Mouse (Mus musculus): ENCODE measurements around the gene Por. TPM values are rescaled to one million over a fixed set of nuclear protein-coding genes. Genes with fewer than 3 reads are reported as not detected.

The Por gene
- polyA plus RNA-seq, 1 experiment, result 50.8 TPM

DNA sequence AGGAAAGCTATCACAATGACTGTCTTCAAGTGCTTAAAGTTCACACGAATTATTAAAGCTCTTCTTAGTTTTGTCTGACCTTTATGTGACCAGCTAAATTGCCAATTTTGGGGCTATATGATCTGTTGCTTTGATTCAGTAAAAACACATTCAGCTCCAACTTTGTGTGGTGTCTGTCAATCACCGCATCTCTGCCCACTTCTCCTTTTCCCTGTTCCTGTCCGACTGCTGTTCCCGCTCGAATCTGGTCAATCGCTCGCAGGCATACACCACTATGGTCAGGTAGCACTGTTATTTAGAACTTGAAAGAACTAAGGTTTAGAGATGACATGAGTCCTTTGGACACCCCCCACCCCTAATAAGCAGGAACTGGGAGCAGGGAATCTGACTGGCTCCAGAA is 1.8 kb upstream of the Por start:
- 34% methylated on average over 7 of the region's 7 CpGs for WGBS
- no peaks in the 10 kb centered on the region for H3K36me3 ChIP-seq (ENCODE audit: control insufficient read depth, insufficient read depth, low read length)
- no peak for DNase-seq (ENCODE audit: low read depth in 1 of 2, low spot score in 2 of 2)

GRCm38 (mm10) chr5:135670881-135671280 is 1.0 kb downstream of the Por start:
- Histone ChIP-seq H3K4me1 (ENCODE audit: control insufficient read depth, insufficient read depth, insufficient read length) (peaks cover 4% of the 10 kb centered on the region; the same call in 1 of the 2 replicates), H3K4me3 (ENCODE audit: extremely low read depth, insufficient read depth, insufficient read length) (no peak overlapping the region), H3K27ac (ENCODE audit: insufficient read depth, low read length) (no peak overlapping the region), H3K27me3 (ENCODE audit: control insufficient read depth, insufficient read depth, low read length) (no peaks in the 10 kb centered on the region), H3K36me3 (ENCODE audit: control insufficient read depth, insufficient read depth, low read length) (no peaks in the 10 kb centered on the region)
- no peak for TF ChIP-seq CTCF (IDR thresholded peaks at IDR 0.05; ENCODE audit: extremely low read depth, insufficient read depth, insufficient read length, insufficient replicate concordance)
- no peak for DNase-seq (ENCODE audit: low read depth in 1 of 2, low spot score in 2 of 2)
- 78% methylated on average over 2 of the region's 2 CpGs for WGBS

More for the DNA sequence above, 1.8 kb upstream of the Por start:
- H3K4me3 ChIP-seq (ENCODE audit: extremely low read depth, insufficient read depth, insufficient read length), result no peak overlapping the region
- H3K4me1 ChIP-seq (ENCODE audit: control insufficient read depth, insufficient read depth, insufficient read length), result no peaks in the 10 kb centered on the region
- no peaks in the 10 kb centered on the region for H3K27me3 ChIP-seq (ENCODE audit: control insufficient read depth, insufficient read depth, low read length)
- TF ChIP-seq POLR2A (IDR thresholded peaks at IDR 0.05; ENCODE audit: low read depth, low read length) (no peak), CTCF (IDR thresholded peaks at IDR 0.05; ENCODE audit: extremely low read depth, insufficient read depth, insufficient read length, insufficient replicate concordance) (no peak)
- H3K27ac ChIP-seq (ENCODE audit: insufficient read depth, low read length), result no peak overlapping the region

DNA sequence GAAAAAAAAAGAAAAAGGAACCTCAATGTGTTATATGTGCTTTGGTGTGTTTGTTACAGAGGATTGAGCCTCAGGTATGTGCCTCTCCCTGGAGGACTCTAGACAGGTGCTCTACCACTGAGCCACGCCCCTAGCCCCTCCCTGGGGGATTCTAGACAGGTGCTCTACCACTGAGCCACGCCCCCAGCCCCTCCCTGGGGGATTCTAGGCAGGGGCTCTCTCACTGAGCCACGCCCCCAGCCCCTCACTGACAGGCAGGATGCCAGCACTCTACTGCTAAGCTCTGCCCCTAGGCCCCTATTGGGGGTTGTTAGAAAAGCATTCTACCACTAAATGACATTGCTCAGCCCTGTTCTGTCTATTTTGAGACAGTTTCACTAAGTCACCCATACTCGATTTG is 2.7 kb downstream of the Por start:
- Histone ChIP-seq H3K27ac (ENCODE audit: insufficient read depth, low read length) (no peak overlapping the region), H3K4me1 (ENCODE audit: control insufficient read depth, insufficient read depth, insufficient read length) (peaks cover 4% of the 10 kb centered on the region; the same call in 1 of the 2 replicates), H3K36me3 (ENCODE audit: control insufficient read depth, insufficient read depth, low read length) (no peaks in the 10 kb centered on the region), H3K4me3 (ENCODE audit: extremely low read depth, insufficient read depth, insufficient read length) (no peak overlapping the region), H3K27me3 (ENCODE audit: control insufficient read depth, insufficient read depth, low read length) (no peaks in the 10 kb centered on the region)
- no peak for TF ChIP-seq CTCF (IDR thresholded peaks at IDR 0.05; ENCODE audit: extremely low read depth, insufficient read depth, insufficient read length, insufficient replicate concordance)
- no peak for TF ChIP-seq POLR2A (IDR thresholded peaks at IDR 0.05; ENCODE audit: low read depth, low read length)
- no peak for DNase-seq (ENCODE audit: low read depth in 1 of 2, low spot score in 2 of 2)
- 42% methylated on average over 4 of the region's 4 CpGs for WGBS

DNA sequence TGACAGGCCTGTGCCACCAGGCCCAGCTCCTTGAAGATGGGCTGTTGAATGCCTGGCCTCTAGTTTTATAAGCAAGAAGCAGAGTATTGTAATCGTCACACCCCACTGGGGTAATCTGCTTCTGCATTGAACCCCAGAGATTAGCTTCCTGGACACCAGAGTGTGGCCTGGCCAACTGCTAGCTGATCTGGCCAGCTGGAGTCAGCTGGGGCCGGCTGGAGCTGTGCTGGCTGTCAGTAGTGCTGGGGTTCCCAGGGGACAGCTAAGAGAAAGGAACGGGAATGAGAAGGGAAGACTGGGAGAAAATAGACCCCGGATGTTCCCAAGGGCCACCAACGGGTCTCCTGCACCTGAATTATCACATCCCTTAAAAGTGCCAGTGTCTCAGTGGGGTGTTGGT is 3.1 kb downstream of the Por start:
- TF ChIP-seq POLR2A (IDR thresholded peaks at IDR 0.05; ENCODE audit: low read depth, low read length) (no peak), CTCF (IDR thresholded peaks at IDR 0.05; ENCODE audit: extremely low read depth, insufficient read depth, insufficient read length, insufficient replicate concordance) (no peak)
- DNase-seq (ENCODE audit: low read depth in 1 of 2, low spot score in 2 of 2), result no peak
- H3K4me3 ChIP-seq (ENCODE audit: extremely low read depth, insufficient read depth, insufficient read length), result no peak overlapping the region
- H3K4me1 ChIP-seq (ENCODE audit: control insufficient read depth, insufficient read depth, insufficient read length), result peaks cover 4% of the 10 kb centered on the region; the same call in 1 of the 2 replicates
- WGBS, result 74% methylated on average over 5 of the region's 5 CpGs
- no peak overlapping the region for H3K27ac ChIP-seq (ENCODE audit: insufficient read depth, low read length)
- H3K36me3 ChIP-seq (ENCODE audit: control insufficient read depth, insufficient read depth, low read length), result no peaks in the 10 kb centered on the region
- no peaks in the 10 kb centered on the region for H3K27me3 ChIP-seq (ENCODE audit: control insufficient read depth, insufficient read depth, low read length)

- no peak overlapping the region for H3K4me3 ChIP-seq (ENCODE audit: extremely low read depth, insufficient read depth, insufficient read length)
- H3K4me1 ChIP-seq (ENCODE audit: control insufficient read depth, insufficient read depth, insufficient read length), result peaks cover 4% of the 10 kb centered on the region; the same call in 1 of the 2 replicates
- WGBS, result 15% methylated on average over 3 of the region's 3 CpGs
- no peaks in the 10 kb centered on the region for H3K27me3 ChIP-seq (ENCODE audit: control insufficient read depth, insufficient read depth, low read length)
- H3K36me3 ChIP-seq (ENCODE audit: control insufficient read depth, insufficient read depth, low read length), result no peaks in the 10 kb centered on the region
- TF ChIP-seq CTCF (IDR thresholded peaks at IDR 0.05; ENCODE audit: extremely low read depth, insufficient read depth, insufficient read length, insufficient replicate concordance) (no peak), POLR2A (IDR thresholded peaks at IDR 0.05; ENCODE audit: low read depth, low read length) (no peak)
- DNase-seq (ENCODE audit: low read depth in 1 of 2, low spot score in 2 of 2), result no peak
- no peak overlapping the region for H3K27ac ChIP-seq (ENCODE audit: insufficient read depth, low read length)
These were observed 4.5 kb downstream of the Por start for GRCm38 (mm10) chr5:135674349-135674775.

GRCm38 (mm10) chr5:135674821-135675220 is 5.0 kb downstream of the Por start:
- H3K4me3 ChIP-seq (ENCODE audit: extremely low read depth, insufficient read depth, insufficient read length), result no peak overlapping the region
- 4% methylated on average over 11 of the region's 11 CpGs for WGBS
- peaks cover 4% of the 10 kb centered on the region; the same call in 1 of the 2 replicates for H3K4me1 ChIP-seq (ENCODE audit: control insufficient read depth, insufficient read depth, insufficient read length)
- no peaks in the 10 kb centered on the region for H3K36me3 ChIP-seq (ENCODE audit: control insufficient read depth, insufficient read depth, low read length)
- H3K27me3 ChIP-seq (ENCODE audit: control insufficient read depth, insufficient read depth, low read length), result no peaks in the 10 kb centered on the region
- TF ChIP-seq POLR2A (IDR thresholded peaks at IDR 0.05; ENCODE audit: low read depth, low read length), result no peak
- no peak for DNase-seq (ENCODE audit: low read depth in 1 of 2, low spot score in 2 of 2)
- H3K27ac ChIP-seq (ENCODE audit: insufficient read depth, low read length), result no peak overlapping the region

GRCm38 (mm10) chr5:135676696-135677095 is 6.9 kb downstream of the Por start:
- H3K4me3 ChIP-seq (ENCODE audit: extremely low read depth, insufficient read depth, insufficient read length), result no peak overlapping the region
- WGBS, result 47% methylated on average over 3 of the region's 3 CpGs

More at GRCm38 (mm10) chr5:135676696-135677095, 6.9 kb downstream of the Por start:
- Histone ChIP-seq H3K4me1 (ENCODE audit: control insufficient read depth, insufficient read depth, insufficient read length) (peaks cover 4% of the 10 kb centered on the region; the same call in 1 of the 2 replicates), H3K27me3 (ENCODE audit: control insufficient read depth, insufficient read depth, low read length) (no peaks in the 10 kb centered on the region), H3K27ac (ENCODE audit: insufficient read depth, low read length) (no peak overlapping the region), H3K36me3 (ENCODE audit: control insufficient read depth, insufficient read depth, low read length) (no peaks in the 10 kb centered on the region)
- no peak for DNase-seq (ENCODE audit: low read depth in 1 of 2, low spot score in 2 of 2)
- no peak for TF ChIP-seq POLR2A (IDR thresholded peaks at IDR 0.05; ENCODE audit: low read depth, low read length)
- no peak for TF ChIP-seq CTCF (IDR thresholded peaks at IDR 0.05; ENCODE audit: extremely low read depth, insufficient read depth, insufficient read length, insufficient replicate concordance)

Data from spleen, adult 2 months (tissue).